Mouse (Mus musculus) forelimb bud, embryonic 11.5 days (tissue): Measurements from ENCODE around the gene Spin1.
A peak's percentile ranks its signal among the peaks of the same experiment; 100 is the strongest.
"Not testable (repeated sequence)": the region's sequence is repeated elsewhere in the genome, so short reads cannot be mapped to it uniquely, and the experiment has no call there.

Source experiments
- DNase-seq: peaks from one replicate; pipeline ENCODE4 v3.0.0-alpha.2; 2012; ENCODE audit warnings: low read depth, low spot score

Gene Spin1

GRCm38 (mm10) chr13:51094323-51095195, 6.1 kb upstream of the Spin1 start:
- no peak for DNase-seq

GRCm38 (mm10) chr13:51095196-51095715, 5.4 kb upstream of the Spin1 start:
- DNase-seq, result no peak

DNA sequence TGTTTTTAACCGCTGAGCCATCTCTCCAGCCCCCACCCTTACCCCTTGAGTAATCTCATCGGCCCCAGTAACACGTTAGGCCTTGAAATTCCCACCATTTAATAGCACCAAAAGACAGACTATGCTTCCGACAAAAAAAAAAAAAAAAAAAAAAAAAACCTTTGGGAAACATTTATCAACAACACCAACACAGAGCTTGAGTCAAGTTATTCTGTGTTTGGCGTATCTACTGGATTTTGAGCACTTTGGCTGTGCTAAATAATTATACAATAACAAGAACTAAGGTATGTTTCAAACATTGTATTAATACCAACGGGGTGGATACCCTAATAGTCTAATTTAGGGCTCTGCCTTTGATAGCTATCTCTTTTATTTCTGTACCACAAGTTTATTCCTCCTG, 4.0 kb upstream of the Spin1 start:
- DNase-seq, result no peak

DNA sequence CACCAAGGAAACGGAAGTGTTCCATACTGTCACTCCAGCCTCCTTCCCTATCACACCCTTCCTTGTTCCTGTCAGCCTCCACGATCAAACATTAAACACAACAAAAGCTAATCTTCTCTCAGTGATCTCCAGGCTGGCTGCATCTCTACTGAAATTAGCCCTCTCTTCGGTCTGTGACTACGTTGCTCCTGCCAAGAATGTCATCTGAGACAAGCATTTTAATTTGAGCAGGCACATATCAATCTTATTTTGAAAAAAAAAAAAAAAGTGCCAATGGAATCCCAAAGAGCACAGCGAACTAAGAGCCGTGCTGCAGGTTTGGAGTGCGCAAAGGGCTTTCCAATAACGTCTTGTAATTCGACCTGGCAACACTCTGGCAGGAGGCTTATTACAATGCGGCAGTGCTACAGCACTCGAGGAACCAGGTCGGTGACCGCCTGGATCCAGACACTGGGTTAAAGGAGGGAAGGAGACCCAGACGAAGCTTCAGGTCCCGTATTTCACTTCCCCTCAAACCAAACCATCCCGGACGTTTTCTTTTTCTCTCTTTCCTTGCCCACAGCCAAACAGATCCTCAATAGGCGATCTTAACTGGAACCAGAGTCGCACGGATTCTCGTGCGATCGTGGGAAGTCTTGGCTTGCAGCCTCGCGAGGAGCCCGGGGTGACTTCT, 984 bp upstream of the Spin1 start:
- DNase-seq, result peak; percentile 56

GRCm38 (mm10) chr13:51101016-51101776, 516 bp downstream of the Spin1 start:
- peak; percentile 40 for DNase-seq

- DNase-seq, result peak; percentile 28
These were observed 1.1 kb downstream of the Spin1 start for GRCm38 (mm10) chr13:51101777-51102132.

DNA sequence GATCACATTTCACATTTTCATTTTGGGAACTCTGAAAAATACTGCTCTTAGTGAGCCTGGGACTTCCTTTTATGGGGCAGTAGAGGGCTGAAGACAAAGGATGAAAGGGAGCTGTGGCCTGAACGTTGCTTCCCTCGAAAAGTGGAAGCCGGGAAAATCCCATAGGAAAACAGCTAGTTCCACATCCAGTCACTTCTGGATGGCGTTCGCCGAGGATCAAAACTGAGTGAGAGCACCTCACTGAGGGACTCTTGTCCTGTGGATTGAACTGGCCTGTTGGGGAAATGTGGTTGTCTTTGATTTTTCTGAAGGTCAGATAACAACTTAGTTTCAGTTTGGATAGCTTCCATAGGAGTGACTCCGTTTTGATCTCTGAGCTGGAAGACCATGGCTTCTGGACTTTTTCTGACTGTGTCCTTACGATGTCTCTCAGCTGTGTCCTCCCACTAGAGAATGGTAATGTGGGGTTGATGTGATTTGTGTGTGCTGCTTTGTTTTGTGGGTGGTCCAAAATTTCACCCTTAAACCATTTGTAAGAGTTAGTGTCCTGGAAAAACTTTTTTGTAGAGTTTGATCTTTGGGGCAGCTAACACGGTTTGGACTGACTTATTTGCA, 2.5 kb downstream of the Spin1 start:
- no peak for DNase-seq

GRCm38 (mm10) chr13:51103861-51104650, 3.4 kb downstream of the Spin1 start:
- DNase-seq, result no peak

- DNase-seq, result no peak
These were observed 5.4 kb downstream of the Spin1 start for GRCm38 (mm10) chr13:51105861-51106655.

- DNase-seq, result no peak
These were observed 6.1 kb downstream of the Spin1 start for GRCm38 (mm10) chr13:51106816-51107215.

DNA sequence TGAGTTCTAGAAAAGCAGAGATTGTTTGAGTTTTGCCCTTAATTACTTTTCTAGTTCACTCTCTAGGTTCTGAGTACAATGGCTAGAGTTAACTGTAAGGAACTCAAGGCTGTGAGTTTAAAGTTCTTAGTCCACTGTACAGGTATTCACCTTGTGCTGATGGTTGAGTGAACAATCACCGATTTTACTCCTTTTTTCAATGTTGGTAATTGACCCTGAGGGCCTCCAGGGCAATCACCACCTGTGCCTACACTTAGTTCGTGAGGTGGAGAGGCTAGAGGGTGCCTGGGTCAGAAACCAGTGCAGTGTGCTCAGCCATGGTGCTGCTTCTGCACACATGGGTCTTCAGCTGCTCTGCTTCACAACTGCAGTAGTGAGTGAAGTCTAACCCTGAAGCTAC, 8.8 kb downstream of the Spin1 start:
- DNase-seq, result no peak

- not testable (repeated sequence) for DNase-seq
These were observed 13.7 kb downstream of the Spin1 start for GRCm38 (mm10) chr13:51114398-51114797.

DNA sequence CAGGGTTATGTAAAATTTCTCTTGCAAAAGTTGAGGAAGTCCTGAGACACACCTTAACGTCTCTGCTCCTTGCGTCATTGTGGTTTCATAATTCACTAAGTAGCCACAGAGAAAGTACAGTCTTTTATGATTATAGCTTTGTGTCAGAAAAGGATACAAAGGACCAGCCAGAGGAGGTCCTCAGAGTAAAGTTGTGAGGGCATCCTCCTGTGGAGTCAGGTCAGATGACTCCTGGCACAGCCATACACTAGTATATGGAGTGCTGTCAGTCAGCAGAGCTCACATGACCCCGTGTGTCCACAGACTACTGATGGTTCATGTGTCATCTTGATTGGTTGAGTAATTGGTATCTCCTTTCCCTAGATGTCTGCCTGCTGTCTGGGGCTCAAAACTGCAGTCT, 15.1 kb downstream of the Spin1 start:
- no peak for DNase-seq

GRCm38 (mm10) chr13:51120734-51121133, 20.1 kb downstream of the Spin1 start:
- no peak for DNase-seq

DNA sequence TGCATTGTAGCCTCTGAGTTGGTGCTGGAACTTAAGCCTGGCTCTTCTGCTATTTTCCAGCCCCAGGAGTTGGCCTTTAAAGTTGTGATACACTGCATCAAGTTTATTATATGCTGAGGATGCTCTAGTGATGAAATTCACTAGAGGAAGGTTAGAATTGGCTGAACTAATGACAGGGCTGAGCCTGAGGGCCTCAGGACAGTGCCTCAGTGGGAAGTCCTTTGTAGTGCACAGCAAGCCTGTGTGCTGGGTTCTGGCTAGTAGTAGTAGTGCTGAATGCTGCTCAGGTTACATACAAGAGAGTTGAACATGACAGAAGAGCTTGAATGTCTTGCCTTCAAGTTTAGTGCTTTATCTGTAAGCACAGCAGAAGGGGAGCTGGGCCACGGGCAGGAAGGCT, 21.3 kb downstream of the Spin1 start:
- no peak for DNase-seq

DNA sequence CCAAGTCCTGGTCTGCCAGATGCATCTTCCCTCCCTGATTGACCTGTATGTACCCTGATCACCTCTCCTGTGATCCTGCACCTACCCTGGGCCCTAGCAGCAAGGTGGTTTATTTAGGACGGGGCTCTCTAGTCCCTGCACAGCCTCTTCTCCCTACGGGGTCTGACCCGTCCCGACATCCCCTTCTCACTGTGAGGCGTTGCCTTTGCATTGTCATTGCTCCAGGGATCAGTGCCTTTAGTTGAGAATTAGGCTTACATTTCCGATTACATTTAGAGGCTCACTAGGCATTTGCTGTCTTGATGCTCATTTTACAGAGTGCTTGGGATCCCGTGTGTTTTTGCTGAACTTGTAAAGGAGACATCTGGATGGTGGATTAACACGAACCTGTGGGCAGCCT, 22.1 kb downstream of the Spin1 start:
- no peak for DNase-seq

DNA sequence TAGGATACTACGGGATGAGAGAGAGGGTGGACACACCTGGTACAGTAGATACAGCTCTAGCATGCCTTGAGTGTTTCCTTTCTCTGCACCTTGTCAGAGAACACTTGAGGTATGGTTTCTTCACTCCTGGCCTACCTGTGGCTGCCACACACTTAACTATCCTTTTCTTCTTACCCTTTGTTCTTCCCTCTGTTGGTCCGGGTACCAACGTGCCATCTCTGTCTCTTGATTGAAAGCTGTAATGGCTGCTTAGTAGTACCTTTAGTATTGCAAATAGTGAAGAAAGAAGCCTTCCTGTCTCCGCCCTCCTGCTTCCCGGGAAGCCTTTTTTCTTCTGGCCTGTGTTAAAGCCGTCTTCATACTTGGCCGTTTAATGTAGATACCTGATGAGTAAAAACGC, 24.7 kb downstream of the Spin1 start:
- no peak for DNase-seq

DNA sequence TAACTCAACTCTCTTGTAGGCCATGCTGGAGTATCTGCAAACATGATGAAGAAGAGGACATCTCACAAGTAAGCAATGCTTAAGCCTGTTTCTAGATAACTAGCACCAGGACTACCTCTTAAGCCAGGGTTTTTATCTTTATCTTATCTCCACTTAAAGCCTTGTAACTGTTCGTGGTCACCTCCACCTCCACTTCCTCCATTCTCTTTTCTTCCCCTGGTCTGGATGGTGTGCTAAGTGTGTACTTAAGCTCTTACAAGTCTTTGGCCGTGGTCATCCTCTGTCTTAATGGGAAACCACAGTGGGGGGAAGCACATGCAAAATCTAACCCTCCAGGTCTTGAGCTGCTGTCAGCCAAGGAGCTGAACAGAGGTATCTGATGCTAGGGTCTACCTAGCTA, 27.2 kb downstream of the Spin1 start:
- DNase-seq, result no peak

DNA sequence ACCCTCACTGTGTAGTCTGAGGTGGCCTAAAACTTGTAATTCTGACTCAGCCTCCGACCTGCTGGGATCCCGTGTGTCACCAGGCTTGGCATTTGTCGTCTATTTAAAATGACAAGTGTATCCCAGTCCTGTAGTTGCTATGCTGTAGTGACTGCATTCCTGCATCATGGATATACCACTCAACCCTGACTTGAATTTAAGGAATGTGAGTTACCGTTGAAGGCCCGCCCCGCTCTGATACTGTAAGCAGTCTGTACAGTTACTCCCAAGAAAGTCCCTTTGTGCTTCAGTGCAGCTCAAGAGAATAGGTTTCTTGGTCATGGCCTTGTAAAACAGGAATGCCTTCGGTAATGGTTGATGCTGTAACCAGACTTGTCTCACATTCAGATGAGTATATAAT, 27.7 kb downstream of the Spin1 start:
- no peak for DNase-seq

DNA sequence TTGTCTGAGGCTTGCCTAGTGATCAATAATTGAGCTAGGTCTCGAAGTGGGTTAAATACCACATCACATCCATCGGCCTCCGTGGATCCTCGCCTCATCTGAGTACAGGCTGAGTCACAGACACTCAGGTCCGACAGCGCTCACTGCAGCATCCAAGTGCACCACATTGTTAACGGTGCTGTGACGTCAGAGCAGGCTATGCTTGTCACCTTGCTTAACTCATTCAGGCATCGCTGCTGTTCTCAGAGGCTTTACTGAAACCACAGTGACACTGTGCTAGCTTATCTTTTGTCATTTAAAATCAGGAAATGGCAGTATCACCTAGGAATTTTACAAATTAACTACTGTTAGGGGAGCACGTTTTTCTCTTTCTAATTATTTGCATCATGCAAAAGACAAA, 30.5 kb downstream of the Spin1 start:
- no peak for DNase-seq
